8 mouse cellular contexts compared by ENCODE assay signal in genomic region chr3:52906823-52907564, GRCm38 (mm10).
DNase-seq lines count a peak whose midpoint lies in the region.

No protein-coding gene starts in this region.

- intact Hi-C loops in heart, postnatal 10 days (cut with DNase I): loop anchor here (5.0 kb wide), 1 partner anchor 65 kb away; no protein-coding TSS in a partner anchor
- intact Hi-C loops in heart, postnatal 36 days (cut with DNase I): loop anchor here (5.0 kb wide), 2 partner anchors 55 to 70 kb away; no protein-coding TSS in a partner anchor

- peak; percentile 20 for DNase-seq in adrenal gland, postnatal 14 days
- DNase-seq in adrenal gland, adult 18-20 months (ENCODE audit: low spot score in 2 of 2): no peak
- peak; percentile 46 to 50 for DNase-seq in heart, postnatal 10 days
- DNase-seq in heart, postnatal 36 days: no peak
- peak; percentile 10 for DNase-seq in A20 (ENCODE audit: low read depth, low spot score)
- peak; percentile 23 to 32 for DNase-seq in cerebellum, postnatal 14 days
- DNase-seq in ovary, postnatal 10 days (ENCODE audit: low spot score): no peak
- no peak for DNase-seq in layer of hippocampus, adult 9-10 months (ENCODE audit: low spot score)

Comparison
In these comparisons a context has a peak if more than half of its experiments do, and no peak if none do; other contexts are left out.
1. DNase-seq: peak in adrenal gland, postnatal 14 days (single experiment), heart, postnatal 10 days (2 of 2), A20 (single experiment) and cerebellum, postnatal 14 days (2 of 2); none in adrenal gland, adult 18-20 months (0 of 2), heart, postnatal 36 days (0 of 2), ovary, postnatal 10 days (single experiment) and layer of hippocampus, adult 9-10 months (single experiment).